Comparison of ENCODE assay signal across 24 mouse cellular contexts in genomic region chr9:67163746-67164145, GRCm38 (mm10).
DNase-seq lines count a peak whose midpoint lies in the region; ATAC-seq and TF ChIP-seq lines count a peak whose summit lies in the region.
"Had no signal": no experiment of that assay in that cellular context is flagged by ENCODE, and none has a peak within 500 bp of the region (broad histone marks: within the 10 kb centered on the region; RNA-seq: fewer than 3 reads in every experiment).

No protein-coding gene starts in this region.

- 0 out of 2 replicates have a peak, but pooled peaks have one; percentile 16 for ATAC-seq in heart, embryonic 12.5 days (ENCODE audit: insufficient number of reproducible peaks, low FRiP score)
- ATAC-seq in hindbrain, embryonic 14.5 days (ENCODE audit: low FRiP score): no peak
- ATAC-seq in CD4-positive, CD25-positive, alpha-beta regulatory T cell, adult 4 months: no peak
- ATAC-seq: forebrain, postnatal 0 days; midbrain, embryonic 13.5 days had no signal

- intact Hi-C loops in heart, postnatal 10 days (cut with DNase I): loop anchor here (1.0 to 5.0 kb wide), 2 partner anchors 28 to 49 kb away; no protein-coding TSS in a partner anchor

- no peaks in the 10 kb centered on the region for H3K79me2 ChIP-seq in liver, adult 2 months (ENCODE audit: control insufficient read depth, insufficient read depth, low read length)

- DNase-seq in liver, adult 2 months (ENCODE audit: extremely low read depth, low read depth, low spot score): peak; percentile 70
- DNase-seq in liver: no peak
- peak; percentile 90 for DNase-seq in heart, postnatal 10 days
- no peak for DNase-seq in hindbrain, embryonic 14.5 days (ENCODE audit: low spot score)
- no peak for DNase-seq in spleen, adult 18-20 months
- DNase-seq: adrenal gland, adult 2 months; cerebellum, adult 11-12 months; cerebellum, postnatal 10 days; forebrain, postnatal 0 days; kidney, adult 18-20 months; kidney, postnatal 14 days; lung, postnatal 36 days; right cerebral cortex, postnatal 25 days; thymus, postnatal 14 days had no signal

- no peak for TF ChIP-seq CTCF in liver, adult 2 months (IDR thresholded peaks at IDR 0.05; ENCODE audit: low read depth, low read length)

- H3K4me2 ChIP-seq in heart, embryonic 12.5 days: no peak overlapping the region
- H3K4me2 ChIP-seq in hindbrain, embryonic 14.5 days (replicated peaks): no peak overlapping the region
- H3K4me2 ChIP-seq: hindbrain, embryonic 12.5 days; liver, embryonic 15.5 days; lung, embryonic 15.5 days; midbrain, embryonic 13.5 days had no signal

- H3K9ac ChIP-seq in liver, adult 2 months (ENCODE audit: low read depth, low read length): no peak overlapping the region
- no peak overlapping the region for H3K9ac ChIP-seq in heart, embryonic 12.5 days
- no peak overlapping the region for H3K9ac ChIP-seq in hindbrain, embryonic 14.5 days
- H3K9ac ChIP-seq: forebrain, postnatal 0 days; hindbrain, embryonic 12.5 days; liver, embryonic 15.5 days; lung, embryonic 15.5 days; midbrain, embryonic 13.5 days had no signal

- H3K27me3 ChIP-seq in liver, adult 2 months (ENCODE audit: control insufficient read depth, insufficient read depth, low read length): no peaks in the 10 kb centered on the region
- H3K27me3 ChIP-seq in heart, embryonic 12.5 days (replicated peaks): no peaks in the 10 kb centered on the region
- no peaks in the 10 kb centered on the region for H3K27me3 ChIP-seq in hindbrain, embryonic 14.5 days (ENCODE audit: control insufficient read depth, insufficient read depth, low read length)
- H3K27me3 ChIP-seq: CH12.LX; hindbrain, embryonic 12.5 days; liver, embryonic 15.5 days; lung, embryonic 15.5 days; midbrain, embryonic 13.5 days had no signal

- no peaks in the 10 kb centered on the region for H3K9me3 ChIP-seq in heart, embryonic 12.5 days (replicated peaks)
- H3K9me3 ChIP-seq in hindbrain, embryonic 14.5 days (ENCODE audit: control insufficient read depth, low read length): no peaks in the 10 kb centered on the region
- H3K9me3 ChIP-seq: forebrain, embryonic 10.5 days; G1E; hindbrain, embryonic 12.5 days; liver, embryonic 15.5 days; lung, embryonic 15.5 days; midbrain, embryonic 13.5 days had no signal

- WGBS in liver, adult 2 months: 40% methylated on average over 6 of the region's 6 CpGs
- WGBS in heart, embryonic 12.5 days: 19% methylated on average over 6 of the region's 6 CpGs
- 80% methylated on average over 6 of the region's 6 CpGs for WGBS in hindbrain, embryonic 14.5 days

- H3K27ac ChIP-seq in liver, adult 2 months (replicated peaks; ENCODE audit: insufficient read depth, low read depth, low read length): no peak overlapping the region
- H3K27ac ChIP-seq in heart, embryonic 12.5 days (ENCODE audit: poor library complexity, severe bottlenecking): 0 out of 2 replicates have a peak overlapping the region, but pooled peaks have one; percentile 7
- H3K27ac ChIP-seq in hindbrain, embryonic 14.5 days: no peak overlapping the region
- H3K27ac ChIP-seq: forebrain, embryonic 10.5 days; hindbrain, embryonic 12.5 days; liver, embryonic 15.5 days; lung, embryonic 15.5 days; midbrain, embryonic 13.5 days had no signal

- no peaks in the 10 kb centered on the region for H3K36me3 ChIP-seq in liver, adult 2 months (ENCODE audit: control insufficient read depth, insufficient read depth, low read length)
- H3K36me3 ChIP-seq in heart, embryonic 12.5 days: no peaks in the 10 kb centered on the region
- no peaks in the 10 kb centered on the region for H3K36me3 ChIP-seq in hindbrain, embryonic 14.5 days (replicated peaks; ENCODE audit: control insufficient read depth, insufficient read depth)
- H3K36me3 ChIP-seq: forebrain, embryonic 10.5 days; G1E; hindbrain, embryonic 12.5 days; liver, embryonic 15.5 days; lung, embryonic 15.5 days; midbrain, embryonic 13.5 days had no signal

- no peak for TF ChIP-seq POLR2A in liver, adult 2 months (IDR thresholded peaks at IDR 0.05; ENCODE audit: extremely low read depth, insufficient read depth, low read length)

- H3K4me1 ChIP-seq in liver, adult 2 months (ENCODE audit: control insufficient read depth, insufficient read depth, low read length): no peaks in the 10 kb centered on the region
- peaks cover 44% of the 10 kb centered on the region for H3K4me1 ChIP-seq in heart, embryonic 12.5 days (replicated peaks)
- H3K4me1 ChIP-seq in hindbrain, embryonic 14.5 days (replicated peaks; ENCODE audit: control insufficient read depth, insufficient read depth, low read length): no peaks in the 10 kb centered on the region
- H3K4me1 ChIP-seq: hindbrain, embryonic 12.5 days; lung, embryonic 15.5 days; megakaryocyte, embryonic 14.5 days; midbrain, embryonic 13.5 days had no signal

- no peak overlapping the region for H3K4me3 ChIP-seq in liver, adult 2 months (ENCODE audit: insufficient read depth, low read depth, low read length)
- no peak overlapping the region for H3K4me3 ChIP-seq in heart, embryonic 12.5 days
- H3K4me3 ChIP-seq in hindbrain, embryonic 14.5 days (replicated peaks; ENCODE audit: low read length): no peak overlapping the region
- H3K4me3 ChIP-seq: forebrain, embryonic 10.5 days; hindbrain, embryonic 12.5 days; liver, embryonic 15.5 days; lung, embryonic 15.5 days; megakaryocyte, embryonic 14.5 days; midbrain, embryonic 13.5 days had no signal

Comparison
In these comparisons a context has a peak if more than half of its experiments do, and no peak if none do; other contexts are left out.
1. DNase-seq: peak in liver, adult 2 months (single experiment) and heart, postnatal 10 days (2 of 2); none in liver (single experiment), hindbrain, embryonic 14.5 days (single experiment) and spleen, adult 18-20 months (0 of 2).